Mouse (Mus musculus): ENCODE results near the gene Mrps16. TPM values are rescaled to one million over a fixed set of nuclear protein-coding genes. Genes with fewer than 3 reads are reported as not detected.

Gene Mrps16
- polyA plus RNA-seq, 1 experiment from 2014 or later: 94.4 TPM

GRCm38 (mm10) chr14:20422257-20422656 lies 28.8 kb upstream of the Mrps16 start:
- H3K4me1 ChIP-seq (ENCODE audit: control insufficient read depth, insufficient read depth, low read length): no peaks in the 10 kb centered on the region
- no peak overlapping the region for H3K9ac ChIP-seq (ENCODE audit: low read depth, low read length)
- DNase-seq (ENCODE audit: low spot score): no peak
- no peak overlapping the region for H3K4me3 ChIP-seq (ENCODE audit: low read depth, low read length)
- no peak for ATAC-seq (ENCODE audit: low read depth)
- H3K36me3 ChIP-seq (ENCODE audit: control insufficient read depth, insufficient read depth, low read length): no peaks in the 10 kb centered on the region
- no peak overlapping the region for H3K4me2 ChIP-seq (ENCODE audit: low read depth, low read length)
- no peaks in the 10 kb centered on the region for H3K27me3 ChIP-seq (replicated peaks; ENCODE audit: control insufficient read depth, insufficient read depth, low read length)
- WGBS: 62% methylated on average over 7 of the region's 7 CpGs
- no peaks in the 10 kb centered on the region for H3K9me3 ChIP-seq (ENCODE audit: control insufficient read depth, low read length)
- H3K27ac ChIP-seq (replicated peaks; ENCODE audit: low read depth, low read length): no peak overlapping the region

GRCm38 (mm10) chr14:20400071-20400470 lies 6.6 kb upstream of the Mrps16 start:
- WGBS: 54% methylated on average over 1 of the region's 1 CpGs
- Histone ChIP-seq H3K27ac (replicated peaks; ENCODE audit: low read depth, low read length) (no peak overlapping the region), H3K4me1 (ENCODE audit: control insufficient read depth, insufficient read depth, low read length) (no peaks in the 10 kb centered on the region), H3K27me3 (replicated peaks; ENCODE audit: control insufficient read depth, insufficient read depth, low read length) (no peaks in the 10 kb centered on the region), H3K9me3 (ENCODE audit: control insufficient read depth, low read length) (no peaks in the 10 kb centered on the region), H3K4me2 (ENCODE audit: low read depth, low read length) (no peak overlapping the region), H3K36me3 (ENCODE audit: control insufficient read depth, insufficient read depth, low read length) (no peaks in the 10 kb centered on the region), H3K9ac (ENCODE audit: low read depth, low read length) (no peak overlapping the region), H3K4me3 (ENCODE audit: low read depth, low read length) (no peak overlapping the region)
- ATAC-seq (ENCODE audit: low read depth) (peak; percentile 58; the same call in 1 of the 2 replicates), DNase-seq (ENCODE audit: low spot score) (peak; percentile 30)

- H3K9ac ChIP-seq (ENCODE audit: low read depth, low read length): no peak overlapping the region
- no peak overlapping the region for H3K27ac ChIP-seq (replicated peaks; ENCODE audit: low read depth, low read length)
These were observed 5.4 kb upstream of the Mrps16 start for GRCm38 (mm10) chr14:20398864-20399263.

GRCm38 (mm10) chr14:20397220-20397619 lies 3.8 kb upstream of the Mrps16 start:
- Histone ChIP-seq H3K27me3 (replicated peaks; ENCODE audit: control insufficient read depth, insufficient read depth, low read length) (no peaks in the 10 kb centered on the region), H3K27ac (replicated peaks; ENCODE audit: low read depth, low read length) (peak overlapping the region; percentile 48), H3K9ac (ENCODE audit: low read depth, low read length) (no peak overlapping the region), H3K36me3 (ENCODE audit: control insufficient read depth, insufficient read depth, low read length) (no peaks in the 10 kb centered on the region), H3K9me3 (ENCODE audit: control insufficient read depth, low read length) (no peaks in the 10 kb centered on the region), H3K4me2 (ENCODE audit: low read depth, low read length) (no peak overlapping the region), H3K4me3 (ENCODE audit: low read depth, low read length) (no peak overlapping the region), H3K4me1 (ENCODE audit: control insufficient read depth, insufficient read depth, low read length) (no peaks in the 10 kb centered on the region)
- ATAC-seq (ENCODE audit: low read depth) (no peak), DNase-seq (ENCODE audit: low spot score) (peak; percentile 35)
- 76% methylated on average over 9 of the region's 9 CpGs for WGBS

More at GRCm38 (mm10) chr14:20398864-20399263, 5.4 kb upstream of the Mrps16 start:
- Histone ChIP-seq H3K4me1 (ENCODE audit: control insufficient read depth, insufficient read depth, low read length) (no peaks in the 10 kb centered on the region), H3K4me3 (ENCODE audit: low read depth, low read length) (no peak overlapping the region), H3K4me2 (ENCODE audit: low read depth, low read length) (no peak overlapping the region), H3K36me3 (ENCODE audit: control insufficient read depth, insufficient read depth, low read length) (no peaks in the 10 kb centered on the region), H3K27me3 (replicated peaks; ENCODE audit: control insufficient read depth, insufficient read depth, low read length) (no peaks in the 10 kb centered on the region), H3K9me3 (ENCODE audit: control insufficient read depth, low read length) (no peaks in the 10 kb centered on the region)
- WGBS: 43% methylated on average over 4 of the region's 4 CpGs
- no peak for ATAC-seq (ENCODE audit: low read depth)
- no peak for DNase-seq (ENCODE audit: low spot score)

- Histone ChIP-seq H3K9me3 (ENCODE audit: control insufficient read depth, low read length) (no peaks in the 10 kb centered on the region), H3K36me3 (ENCODE audit: control insufficient read depth, insufficient read depth, low read length) (peaks cover 20% of the 10 kb centered on the region; the same call in 1 of the 2 replicates), H3K4me3 (ENCODE audit: low read depth, low read length) (no peak overlapping the region), H3K4me1 (ENCODE audit: control insufficient read depth, insufficient read depth, low read length) (peaks cover 6% of the 10 kb centered on the region), H3K27ac (replicated peaks; ENCODE audit: low read depth, low read length) (no peak overlapping the region), H3K9ac (ENCODE audit: low read depth, low read length) (no peak overlapping the region), H3K27me3 (replicated peaks; ENCODE audit: control insufficient read depth, insufficient read depth, low read length) (no peaks in the 10 kb centered on the region), H3K4me2 (ENCODE audit: low read depth, low read length) (peak overlapping the region; percentile 73)
- WGBS: 88% methylated on average over 3 of the region's 4 CpGs
- ATAC-seq (ENCODE audit: low read depth) (no peak), DNase-seq (ENCODE audit: low spot score) (no peak)
These were observed 1.1 kb downstream of the Mrps16 start for GRCm38 (mm10) chr14:20392326-20392725.

- H3K4me2 ChIP-seq (ENCODE audit: low read depth, low read length): peak overlapping the region; percentile 67
- no peak for ATAC-seq (ENCODE audit: low read depth)
- no peaks in the 10 kb centered on the region for H3K27me3 ChIP-seq (replicated peaks; ENCODE audit: control insufficient read depth, insufficient read depth, low read length)
- peak overlapping the region; percentile 66 for H3K4me3 ChIP-seq (ENCODE audit: low read depth, low read length)
- peaks cover 41% of the 10 kb centered on the region for H3K36me3 ChIP-seq (ENCODE audit: control insufficient read depth, insufficient read depth, low read length)
- no peak overlapping the region; the same call in 1 of the 2 replicates for H3K9ac ChIP-seq (ENCODE audit: low read depth, low read length)
- no peak for DNase-seq (ENCODE audit: low spot score)
- WGBS: 89% methylated on average over 8 of the region's 8 CpGs
- H3K4me1 ChIP-seq (ENCODE audit: control insufficient read depth, insufficient read depth, low read length): peaks cover 23% of the 10 kb centered on the region
- H3K27ac ChIP-seq (replicated peaks; ENCODE audit: low read depth, low read length): peak overlapping the region; percentile 72
- H3K9me3 ChIP-seq (ENCODE audit: control insufficient read depth, low read length): no peaks in the 10 kb centered on the region
These were observed 3.9 kb downstream of the Mrps16 start for GRCm38 (mm10) chr14:20389446-20390079.

- Histone ChIP-seq H3K4me2 (ENCODE audit: low read depth, low read length) (peak within 1 kb of the TSS; percentile 67), H3K9me3 (ENCODE audit: control insufficient read depth, low read length) (no peaks in the 10 kb centered on the region), H3K27ac (replicated peaks; ENCODE audit: low read depth, low read length) (peak within 1 kb of the TSS; percentile 72), H3K27me3 (replicated peaks; ENCODE audit: control insufficient read depth, insufficient read depth, low read length) (no peaks in the 10 kb centered on the region), H3K36me3 (ENCODE audit: control insufficient read depth, insufficient read depth, low read length) (peaks cover 51% of the 10 kb centered on the region), H3K4me1 (ENCODE audit: control insufficient read depth, insufficient read depth, low read length) (peaks cover 23% of the 10 kb centered on the region), H3K4me3 (ENCODE audit: low read depth, low read length) (peak within 1 kb of the TSS; percentile 66), H3K9ac (ENCODE audit: low read depth, low read length) (peak within 1 kb of the TSS; percentile 76)
- under 1% methylated on average over 40 of the region's 59 CpGs for WGBS
- DNase-seq (ENCODE audit: low spot score) (peak; percentile 96), ATAC-seq (ENCODE audit: low read depth) (peak; percentile 76)
These were observed 4.8 kb downstream of the Mrps16 start, which contains the start of gene Dnajc9 for GRCm38 (mm10) chr14:20388441-20389129. Gene Dnajc9 (minus strand): TSS chr14:20388910.

GRCm38 (mm10) chr14:20379753-20380430 lies 13.5 kb downstream of the Mrps16 start:
- WGBS: 88% methylated on average over 9 of the region's 9 CpGs
- H3K36me3 ChIP-seq (ENCODE audit: control insufficient read depth, insufficient read depth, low read length): peaks cover 62% of the 10 kb centered on the region

More at GRCm38 (mm10) chr14:20379753-20380430, 13.5 kb downstream of the Mrps16 start:
- DNase-seq (ENCODE audit: low spot score) (no peak), ATAC-seq (ENCODE audit: low read depth) (no peak)
- no peak overlapping the region for H3K9ac ChIP-seq (ENCODE audit: low read depth, low read length)
- no peaks in the 10 kb centered on the region for H3K4me1 ChIP-seq (ENCODE audit: control insufficient read depth, insufficient read depth, low read length)
- no peaks in the 10 kb centered on the region for H3K9me3 ChIP-seq (ENCODE audit: control insufficient read depth, low read length)
- H3K4me3 ChIP-seq (ENCODE audit: low read depth, low read length): no peak overlapping the region
- no peak overlapping the region for H3K27ac ChIP-seq (replicated peaks; ENCODE audit: low read depth, low read length)
- no peaks in the 10 kb centered on the region for H3K27me3 ChIP-seq (replicated peaks; ENCODE audit: control insufficient read depth, insufficient read depth, low read length)
- H3K4me2 ChIP-seq (ENCODE audit: low read depth, low read length): no peak overlapping the region
